Mouse (Mus musculus): Measurements from ENCODE around the gene Tcte1. TPM values are rescaled to one million over a fixed set of nuclear protein-coding genes. Genes with fewer than 3 reads are reported as not detected.

The Tcte1 gene
- polyA plus RNA-seq, 1 experiment, result not detected

DNA sequence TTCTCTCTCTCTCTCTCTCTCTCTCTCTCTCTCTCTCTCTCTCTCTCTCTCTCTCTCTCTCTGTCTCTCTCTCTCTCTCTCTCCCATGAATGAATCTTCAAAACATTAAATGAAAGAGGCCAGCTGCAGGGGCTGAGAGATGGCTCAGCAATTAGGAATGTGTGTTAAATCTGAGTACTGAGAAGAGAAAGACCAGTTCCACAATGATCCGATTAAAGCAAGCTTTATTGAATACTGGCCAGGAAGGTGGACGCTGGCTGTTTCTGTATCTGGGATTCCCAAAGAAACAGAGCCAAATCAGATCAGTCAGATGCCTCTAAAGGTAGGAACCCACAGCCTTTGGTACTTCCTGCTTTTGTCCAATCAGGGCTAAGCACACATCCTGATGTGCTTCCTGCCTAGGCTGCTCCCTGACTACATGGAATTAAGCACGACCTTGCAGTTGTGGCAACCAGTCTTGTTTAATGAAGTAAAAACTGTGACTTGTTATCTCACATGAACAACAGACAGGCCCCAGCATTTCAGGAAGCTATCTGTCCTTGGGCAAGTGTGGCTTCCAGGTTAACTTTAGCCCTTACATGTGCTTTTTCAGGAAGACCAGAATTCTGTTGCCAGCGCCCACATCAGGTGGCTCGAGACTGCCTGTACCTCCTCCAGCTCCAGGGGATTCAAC is 19.8 kb upstream of the Tcte1 start:
- TF ChIP-seq POLR2A (IDR thresholded peaks at IDR 0.05; ENCODE audit: borderline replicate concordance, control insufficient read depth, low read depth, low read length) (no peak), CTCF (IDR thresholded peaks at IDR 0.05; ENCODE audit: control insufficient read depth, insufficient read depth, low read length) (no peak)
- no peak overlapping the region for H3K27ac ChIP-seq (ENCODE audit: control insufficient read depth, insufficient read depth, low read depth, low read length, poor library complexity)
- no peaks in the 10 kb centered on the region for H3K4me1 ChIP-seq (ENCODE audit: control insufficient read depth, insufficient read depth, low read length)

DNA sequence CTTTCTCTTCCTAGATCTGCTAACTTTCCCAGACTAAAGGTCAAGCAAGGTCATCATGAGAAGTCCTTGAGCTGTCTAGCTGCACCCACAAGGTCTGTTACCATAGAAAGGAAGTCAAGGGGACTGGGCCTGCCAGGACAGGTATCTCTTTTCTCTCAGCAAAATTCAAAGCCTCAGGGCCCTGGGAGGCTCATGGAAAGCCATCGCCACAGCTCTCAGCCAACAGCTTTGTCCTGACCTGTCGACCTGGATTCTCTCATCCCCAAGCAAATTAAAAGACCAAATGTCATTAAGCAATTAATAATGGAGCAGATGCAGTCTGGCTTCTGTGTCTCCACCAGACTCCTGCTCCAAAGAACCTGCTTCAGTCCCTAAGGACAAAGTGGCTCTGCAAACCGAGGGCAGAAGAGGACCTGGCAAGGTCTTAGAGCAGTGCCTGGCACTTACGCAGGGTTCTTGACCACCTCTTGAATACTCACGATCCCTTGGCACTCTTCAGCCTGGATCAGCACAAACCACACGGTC is 17.2 kb upstream of the Tcte1 start:
- no peak for TF ChIP-seq POLR2A (IDR thresholded peaks at IDR 0.05; ENCODE audit: borderline replicate concordance, control insufficient read depth, low read depth, low read length)
- no peak for TF ChIP-seq CTCF (IDR thresholded peaks at IDR 0.05; ENCODE audit: control insufficient read depth, insufficient read depth, low read length)
- Histone ChIP-seq H3K4me1 (ENCODE audit: control insufficient read depth, insufficient read depth, low read length) (no peaks in the 10 kb centered on the region), H3K4me3 (replicated peaks; ENCODE audit: control insufficient read depth, low read depth, low read length) (no peak overlapping the region), H3K27ac (ENCODE audit: control insufficient read depth, insufficient read depth, low read depth, low read length, poor library complexity) (no peak overlapping the region)
- 74% methylated on average over 6 of the region's 6 CpGs for WGBS

More for the DNA sequence above, 19.8 kb upstream of the Tcte1 start:
- H3K4me3 ChIP-seq (replicated peaks; ENCODE audit: control insufficient read depth, low read depth, low read length), result no peak overlapping the region
- WGBS, result 4% methylated on average over 5 of the region's 5 CpGs

DNA sequence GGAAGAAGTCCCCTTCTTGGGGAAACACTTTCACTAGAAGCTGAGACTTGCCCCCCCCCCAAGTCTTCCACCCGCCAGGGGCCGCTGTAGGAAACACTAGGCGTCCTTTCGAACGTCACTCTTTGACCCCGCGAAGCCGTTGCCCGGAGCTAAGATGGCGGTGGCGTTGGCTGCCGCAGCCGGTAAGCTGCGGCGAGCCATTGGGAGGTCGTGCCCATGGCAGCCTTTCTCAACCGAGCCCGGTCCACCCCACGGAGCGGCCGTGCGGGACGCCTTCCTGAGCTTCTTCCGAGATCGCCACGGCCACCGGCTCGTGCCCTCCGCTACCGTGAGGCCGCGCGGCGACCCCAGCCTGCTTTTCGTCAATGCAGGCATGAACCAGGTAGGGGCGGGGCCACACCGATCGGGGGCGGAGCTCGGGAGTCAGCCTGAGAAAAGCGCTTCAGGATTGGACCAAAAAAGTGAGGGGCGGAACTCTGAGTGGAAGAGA is 16.5 kb upstream of the Tcte1 start, which contains the start of gene Aars2:
Gene Aars2, plus strand, starts transcription at position 142 of the 490 bp plus-strand sequence.
- H3K4me1 ChIP-seq (ENCODE audit: control insufficient read depth, insufficient read depth, low read length), result no peaks in the 10 kb centered on the region
- peak within 1 kb of the TSS; percentile 92 for H3K4me3 ChIP-seq (replicated peaks; ENCODE audit: control insufficient read depth, low read depth, low read length)
- TF ChIP-seq POLR2A (IDR thresholded peaks at IDR 0.05; ENCODE audit: borderline replicate concordance, control insufficient read depth, low read depth, low read length), result peak; percentile 67; the same call in 1 of the 2 replicates
- TF ChIP-seq CTCF (IDR thresholded peaks at IDR 0.05; ENCODE audit: control insufficient read depth, insufficient read depth, low read length), result peak; percentile 76
- under 1% methylated on average over 42 of the region's 42 CpGs for WGBS
- peak within 1 kb of the TSS; percentile 57 for H3K27ac ChIP-seq (ENCODE audit: control insufficient read depth, insufficient read depth, low read depth, low read length, poor library complexity)

DNA sequence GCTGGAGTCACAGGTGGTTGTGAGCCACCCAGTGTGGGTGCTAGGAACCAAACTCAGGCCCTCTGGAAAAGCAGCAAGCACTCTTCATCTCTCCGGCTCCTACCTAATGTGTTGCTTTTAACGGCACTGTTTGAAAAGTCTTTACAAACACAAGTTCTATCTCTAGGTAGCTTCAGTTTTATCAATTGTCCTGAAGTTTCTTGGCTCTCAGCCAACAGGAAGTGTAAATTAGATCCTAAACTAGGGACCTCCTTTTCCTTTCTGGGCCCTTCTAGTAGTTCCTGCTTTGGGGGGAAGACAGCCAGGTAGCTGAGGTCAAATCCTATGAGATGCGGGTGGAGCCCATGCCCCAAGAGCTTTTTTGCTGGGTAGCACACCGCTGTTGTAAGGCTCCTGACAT is 12.4 kb upstream of the Tcte1 start:
- Histone ChIP-seq H3K27ac (ENCODE audit: control insufficient read depth, insufficient read depth, low read depth, low read length, poor library complexity) (no peak overlapping the region), H3K4me3 (replicated peaks; ENCODE audit: control insufficient read depth, low read depth, low read length) (no peak overlapping the region), H3K4me1 (ENCODE audit: control insufficient read depth, insufficient read depth, low read length) (no peaks in the 10 kb centered on the region)
- no peak for TF ChIP-seq CTCF (IDR thresholded peaks at IDR 0.05; ENCODE audit: control insufficient read depth, insufficient read depth, low read length)
- no peak for TF ChIP-seq POLR2A (IDR thresholded peaks at IDR 0.05; ENCODE audit: borderline replicate concordance, control insufficient read depth, low read depth, low read length)
- 83% methylated on average over 4 of the region's 4 CpGs for WGBS

DNA sequence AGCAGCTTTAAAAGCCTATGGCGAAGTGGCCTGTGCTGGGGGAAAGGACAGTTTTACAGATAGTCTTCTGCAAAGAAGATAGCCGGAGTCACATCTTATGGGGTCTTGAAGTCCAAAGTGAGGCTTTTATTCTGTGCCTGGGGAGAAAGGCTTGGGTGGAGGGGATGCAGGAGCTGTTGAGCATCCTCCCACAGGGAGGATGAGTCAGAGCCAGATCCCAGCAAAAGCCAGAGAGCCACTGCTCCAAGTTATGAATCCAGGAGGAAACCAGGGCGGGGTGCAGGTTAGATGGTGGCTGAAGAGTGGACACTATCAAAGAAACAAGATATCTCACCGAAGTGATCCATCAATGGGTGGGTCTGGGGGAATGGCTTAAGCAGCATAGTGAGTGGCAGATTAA is 11.5 kb upstream of the Tcte1 start:
- H3K4me3 ChIP-seq (replicated peaks; ENCODE audit: control insufficient read depth, low read depth, low read length), result no peak overlapping the region
- H3K27ac ChIP-seq (ENCODE audit: control insufficient read depth, insufficient read depth, low read depth, low read length, poor library complexity), result no peak overlapping the region
- no peaks in the 10 kb centered on the region for H3K4me1 ChIP-seq (ENCODE audit: control insufficient read depth, insufficient read depth, low read length)
- 79% methylated on average over 4 of the region's 4 CpGs for WGBS
- TF ChIP-seq POLR2A (IDR thresholded peaks at IDR 0.05; ENCODE audit: borderline replicate concordance, control insufficient read depth, low read depth, low read length) (no peak), CTCF (IDR thresholded peaks at IDR 0.05; ENCODE audit: control insufficient read depth, insufficient read depth, low read length) (no peak)

DNA sequence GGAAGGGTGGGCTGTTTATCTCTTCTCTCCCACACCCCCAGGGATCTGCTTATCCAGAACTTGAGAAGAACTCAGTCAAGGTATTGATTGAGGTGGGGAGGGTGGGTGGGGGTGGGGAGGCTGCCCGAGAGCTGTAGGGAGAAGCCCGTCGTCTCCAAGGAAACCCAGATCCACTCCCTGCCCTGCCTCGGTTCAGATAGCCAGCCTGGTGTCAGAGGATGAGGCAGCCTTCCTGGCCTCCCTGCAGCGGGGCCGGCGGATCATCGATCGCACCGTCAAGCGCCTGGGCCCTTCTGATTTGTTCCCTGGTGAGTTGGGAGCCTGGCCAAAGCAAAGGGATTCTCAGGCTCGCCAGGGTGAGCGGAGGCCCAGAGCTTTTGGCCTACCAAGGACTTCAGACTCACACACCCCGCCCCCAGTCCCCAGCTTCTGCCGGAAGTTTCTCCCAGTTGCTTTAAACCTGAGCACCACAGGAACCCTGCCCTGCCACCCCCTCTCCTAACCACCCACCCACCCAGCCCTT is 8.0 kb upstream of the Tcte1 start:
- WGBS, result 88% methylated on average over 15 of the region's 15 CpGs
- H3K4me3 ChIP-seq (replicated peaks; ENCODE audit: control insufficient read depth, low read depth, low read length), result no peak overlapping the region
- H3K27ac ChIP-seq (ENCODE audit: control insufficient read depth, insufficient read depth, low read depth, low read length, poor library complexity), result no peak overlapping the region
- no peaks in the 10 kb centered on the region for H3K4me1 ChIP-seq (ENCODE audit: control insufficient read depth, insufficient read depth, low read length)
- TF ChIP-seq CTCF (IDR thresholded peaks at IDR 0.05; ENCODE audit: control insufficient read depth, insufficient read depth, low read length) (no peak), POLR2A (IDR thresholded peaks at IDR 0.05; ENCODE audit: borderline replicate concordance, control insufficient read depth, low read depth, low read length) (no peak)

DNA sequence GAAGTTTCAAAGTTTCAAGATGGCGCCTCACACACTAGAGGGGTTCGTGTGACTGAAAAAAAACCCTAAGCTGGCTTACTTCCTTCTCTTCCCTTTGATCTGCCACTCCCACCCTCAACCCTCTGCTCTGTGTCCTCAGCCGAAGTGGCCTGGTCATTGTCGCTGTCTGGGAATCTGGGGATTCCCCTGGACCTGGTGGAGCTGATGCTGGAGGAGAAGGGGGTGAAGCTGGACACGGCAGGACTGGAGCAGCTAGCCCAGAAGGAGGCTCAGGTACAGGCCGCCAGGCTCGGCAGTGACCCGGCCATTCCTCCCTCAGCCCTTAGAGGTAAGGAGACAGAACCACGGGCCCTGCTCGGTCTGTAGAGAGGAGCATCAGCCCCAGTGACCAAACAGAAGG is 7.4 kb upstream of the Tcte1 start:
- H3K4me1 ChIP-seq (ENCODE audit: control insufficient read depth, insufficient read depth, low read length), result no peaks in the 10 kb centered on the region
- 89% methylated on average over 10 of the region's 10 CpGs for WGBS
- TF ChIP-seq POLR2A (IDR thresholded peaks at IDR 0.05; ENCODE audit: borderline replicate concordance, control insufficient read depth, low read depth, low read length), result no peak
- TF ChIP-seq CTCF (IDR thresholded peaks at IDR 0.05; ENCODE audit: control insufficient read depth, insufficient read depth, low read length), result no peak
- no peak overlapping the region for H3K4me3 ChIP-seq (replicated peaks; ENCODE audit: control insufficient read depth, low read depth, low read length)
- no peak overlapping the region for H3K27ac ChIP-seq (ENCODE audit: control insufficient read depth, insufficient read depth, low read depth, low read length, poor library complexity)

DNA sequence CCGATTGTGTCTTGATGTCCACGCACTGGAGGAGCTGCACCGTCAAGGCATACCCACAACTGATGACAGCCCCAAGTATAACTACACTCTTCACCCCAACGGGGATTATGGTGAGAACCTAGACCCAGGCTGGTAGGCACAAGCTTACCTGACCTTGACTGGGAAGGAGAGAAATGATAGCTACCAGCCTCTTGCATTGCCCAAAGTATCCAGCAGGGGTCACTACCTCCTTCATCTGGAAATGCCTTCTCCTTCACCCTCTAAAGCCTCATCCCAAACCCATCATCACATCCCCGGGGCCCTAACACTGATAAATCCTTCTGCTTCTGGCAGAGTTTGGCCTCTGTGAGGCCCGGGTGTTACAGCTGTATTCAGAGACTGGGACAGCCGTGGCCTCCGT is 6.7 kb upstream of the Tcte1 start:
- WGBS, result 60% methylated on average over 8 of the region's 8 CpGs
- Histone ChIP-seq H3K4me3 (replicated peaks; ENCODE audit: control insufficient read depth, low read depth, low read length) (no peak overlapping the region), H3K27ac (ENCODE audit: control insufficient read depth, insufficient read depth, low read depth, low read length, poor library complexity) (no peak overlapping the region), H3K4me1 (ENCODE audit: control insufficient read depth, insufficient read depth, low read length) (no peaks in the 10 kb centered on the region)
- TF ChIP-seq CTCF (IDR thresholded peaks at IDR 0.05; ENCODE audit: control insufficient read depth, insufficient read depth, low read length), result peak; percentile 61
- TF ChIP-seq POLR2A (IDR thresholded peaks at IDR 0.05; ENCODE audit: borderline replicate concordance, control insufficient read depth, low read depth, low read length), result no peak

Measured in bone marrow, adult 2 months (tissue).